Mouse (Mus musculus): ENCODE data around the gene Nyap2.

GRCm38 (mm10) chr1:81285633-81286032 lies 208.9 kb downstream of the Nyap2 start:
- TF ChIP-seq POLR2A (IDR thresholded peaks at IDR 0.05; ENCODE audit: borderline replicate concordance, extremely low read depth, low read depth, low read length): no peak
- TF ChIP-seq CTCF (IDR thresholded peaks at IDR 0.05; ENCODE audit: insufficient read depth, low read length): no peak

All from lung, adult 2 months (tissue).